Mouse (Mus musculus) CD8-positive naive resting alpha-beta T cell, adult 57 days (primary cell): Measurements from ENCODE around the gene Il11ra2. TPM values are rescaled to one million over a fixed set of nuclear protein-coding genes. Genes with fewer than 3 reads are reported as not detected.

Experiments
- total RNA-seq: library from RNA; stranded (reverse); gene quantifications from one replicate; pipeline ENCODE4 v1.2.4, GENCODE M21; 2023

Il11ra2 gene
- not detected for total RNA-seq

DNA sequence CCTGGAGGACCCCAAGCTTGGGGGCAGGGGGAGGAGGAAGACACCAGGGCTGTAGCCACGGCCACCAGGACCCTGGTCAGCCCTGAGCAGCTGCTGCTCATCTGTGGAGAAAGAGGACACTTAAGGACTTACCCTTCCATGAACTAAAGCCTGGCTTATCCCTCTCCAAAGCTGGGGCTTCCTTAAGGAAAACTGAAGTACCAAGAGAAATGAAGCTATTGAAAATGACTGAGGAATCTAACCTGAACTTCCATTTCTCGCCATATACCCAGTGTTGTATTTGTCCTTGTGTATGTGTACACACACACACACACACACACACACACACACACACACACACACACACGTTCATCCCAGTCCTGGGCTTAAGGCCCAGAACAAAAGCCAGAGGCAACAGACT is at the start of gene Il11ra2:
Gene Il11ra2 (minus strand): TSS at position 101 of the 400 bp plus-strand sequence.

GRCm38 (mm10) chr4:42654951-42655350 is 6.7 kb downstream of the Il11ra2 start, which contains the start of gene Ccl27b:
TSS of gene Ccl27b (plus strand) at chr4:42655251.

DNA sequence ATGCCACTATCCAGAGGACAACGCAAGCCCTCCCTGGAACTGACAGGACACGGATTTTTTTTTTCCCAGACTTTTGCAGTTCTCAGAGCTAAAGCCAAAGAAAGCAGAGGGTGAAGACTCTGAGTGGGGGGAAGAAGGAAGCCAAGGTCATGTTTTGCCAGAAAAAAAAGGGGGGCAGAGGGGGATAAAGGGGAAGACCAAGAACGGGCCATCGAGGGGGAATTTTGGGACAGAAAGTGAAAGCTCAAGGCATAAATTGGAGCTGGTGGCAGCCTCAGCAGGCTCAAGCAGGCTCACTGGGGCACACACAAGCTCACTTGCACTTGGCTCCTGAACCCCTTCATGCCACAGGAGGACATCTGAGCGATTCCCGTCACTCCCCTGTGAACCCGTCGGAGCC is 32.3 kb downstream of the Il11ra2 start, which contains the start of gene Gm2564:
Gene Gm2564 (plus strand): TSS at position 301 of the 400 bp plus-strand sequence.

GRCm38 (mm10) chr4:42611895-42612294 is 49.8 kb downstream of the Il11ra2 start, which contains the start of gene Gm10591:
TSS of gene Gm10591 (plus strand) at chr4:42612195.

Other genes with a start within 250 kb of the Il11ra2 start
- not detected for gene Gm21586, start 222.5 kb downstream of the Il11ra2 start, total RNA-seq
- not detected for gene Gm2163, start 195.1 kb downstream of the Il11ra2 start, total RNA-seq
- gene Fam205a2, start 133.7 kb downstream of the Il11ra2 start, total RNA-seq: not detected
- gene Gm10591, start 49.7 kb downstream of the Il11ra2 start, total RNA-seq: not detected
- not detected for gene Gm2564, start 32.2 kb downstream of the Il11ra2 start, total RNA-seq
- gene Ccl27b, start 6.6 kb downstream of the Il11ra2 start, total RNA-seq: not detected
- not detected for gene 4930578G10Rik, start 73.7 kb upstream of the Il11ra2 start, total RNA-seq
- gene Ccl19, start 94.7 kb upstream of the Il11ra2 start, total RNA-seq: not detected
- gene Ccl21a, start 112.1 kb upstream of the Il11ra2 start, total RNA-seq: not detected
- not detected for gene Fam205a1, start 192.0 kb upstream of the Il11ra2 start, total RNA-seq
- not detected for gene Gm12394, start 194.9 kb upstream of the Il11ra2 start, total RNA-seq
- gene Fam205c, start 212.3 kb upstream of the Il11ra2 start, total RNA-seq: not detected